Mouse (Mus musculus): ENCODE data around the gene Kpna4. TPM values are rescaled to one million over a fixed set of nuclear protein-coding genes. Genes with fewer than 3 reads are reported as not detected.
A peak's percentile ranks its signal among the peaks of the same experiment; 100 is the strongest.

The Kpna4 gene
- polyA plus RNA-seq (2015; fragmentation: Nextera tagmentation; extraction: Ambion mirVana): 27.0 and 28.7 TPM in 2 replicates

DNA sequence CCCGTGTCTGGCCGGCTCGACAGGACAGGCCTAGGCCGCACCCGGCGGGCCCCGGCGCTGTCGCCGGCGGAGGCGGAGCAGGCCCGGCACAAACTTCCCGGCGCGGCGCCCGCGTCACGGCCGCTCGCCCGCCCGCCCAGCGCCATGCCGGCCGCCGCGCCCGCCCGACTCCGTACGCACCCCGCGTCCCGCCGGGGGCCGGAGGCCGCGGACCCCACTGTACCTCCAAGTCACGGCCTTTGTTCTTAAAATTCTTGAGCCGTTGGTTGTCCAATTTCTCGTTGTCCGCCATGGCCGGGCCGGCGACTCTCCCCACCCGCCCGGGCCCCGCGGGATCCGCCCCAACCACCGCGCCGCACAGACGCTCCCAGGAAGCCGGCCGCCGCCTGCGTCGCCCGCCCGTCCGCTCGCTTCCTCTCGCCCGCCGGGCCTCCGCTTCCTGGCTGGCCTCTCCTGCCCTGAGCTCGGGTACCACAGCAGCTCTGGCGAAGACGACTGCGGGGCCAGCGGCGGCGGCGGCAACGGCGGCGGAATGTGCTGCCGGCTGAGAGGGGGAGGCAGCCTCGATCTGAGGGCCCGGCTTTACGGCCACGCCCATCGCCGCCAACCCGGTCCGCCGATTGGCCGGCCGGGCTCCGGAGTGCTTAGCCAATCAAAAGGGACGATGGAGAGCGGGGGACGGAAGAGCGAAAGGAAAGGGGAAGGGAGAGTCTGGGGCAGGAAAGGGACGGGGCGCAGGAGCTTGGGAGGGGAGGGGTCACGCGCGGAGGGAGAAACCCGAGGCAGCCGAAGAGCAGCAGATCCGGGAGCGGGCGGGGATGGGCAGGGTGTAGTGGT, at the start of gene Kpna4:
Kpna4 (minus strand) TSS at position 605 of the 837 bp plus-strand sequence.
- peak within 1 kb of the TSS; percentile 96 for H3K4me3 ChIP-seq (ENCODE audit: low read length)
- peaks cover 15% of the 10 kb centered on the region for H3K4me1 ChIP-seq (ENCODE audit: control insufficient read depth, insufficient read depth, low read depth, low read length)
- H3K27me3 ChIP-seq (replicated peaks; ENCODE audit: control insufficient read depth, insufficient read depth, low read length): no peaks in the 10 kb centered on the region
- under 1% methylated on average over 83 of the region's 107 CpGs for WGBS
- H3K36me3 ChIP-seq (ENCODE audit: control insufficient read depth, insufficient read depth, low read length): no peaks in the 10 kb centered on the region
- H3K9ac ChIP-seq (ENCODE audit: low read depth, low read length): peak within 1 kb of the TSS; percentile 99
- peak within 1 kb of the TSS; percentile 91 for H3K4me2 ChIP-seq (ENCODE audit: low read length)
- peak; percentile 98 for ATAC-seq
- no peaks in the 10 kb centered on the region for H3K9me3 ChIP-seq (ENCODE audit: control insufficient read depth, low read length)
- peak within 1 kb of the TSS; percentile 97 for H3K27ac ChIP-seq (ENCODE audit: low read depth, low read length)

DNA sequence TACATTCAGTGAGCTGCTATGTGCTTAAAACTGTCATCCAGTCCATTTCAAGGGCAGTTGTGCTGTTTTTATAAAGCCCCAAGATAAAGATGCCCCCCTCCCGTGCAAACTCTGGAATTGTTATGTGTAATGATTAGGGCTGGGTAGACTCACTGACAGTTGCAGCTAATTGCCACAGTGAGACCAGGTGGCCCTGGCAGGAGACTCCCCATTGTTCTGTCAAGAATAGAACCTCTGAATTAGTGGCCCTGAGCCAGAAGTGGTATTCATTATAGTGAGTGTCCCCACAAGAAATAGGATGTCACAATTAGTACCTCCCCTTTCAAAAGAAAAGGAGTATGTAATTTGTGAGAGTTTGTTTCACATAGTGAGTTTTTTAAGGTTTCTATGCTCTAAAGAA, 48.3 kb upstream of the Kpna4 start:
- 16% methylated on average over 1 of the region's 1 CpGs for WGBS
- H3K27ac ChIP-seq (ENCODE audit: low read depth, low read length): no peak overlapping the region
- no peaks in the 10 kb centered on the region for H3K9me3 ChIP-seq (ENCODE audit: control insufficient read depth, low read length)
- no peak overlapping the region for H3K4me3 ChIP-seq (ENCODE audit: low read length)
- peaks cover 8% of the 10 kb centered on the region for H3K4me1 ChIP-seq (ENCODE audit: control insufficient read depth, insufficient read depth, low read depth, low read length)
- H3K9ac ChIP-seq (ENCODE audit: low read depth, low read length): no peak overlapping the region
- no peak for ATAC-seq
- H3K36me3 ChIP-seq (ENCODE audit: control insufficient read depth, insufficient read depth, low read length): no peaks in the 10 kb centered on the region
- no peaks in the 10 kb centered on the region for H3K27me3 ChIP-seq (replicated peaks; ENCODE audit: control insufficient read depth, insufficient read depth, low read length)
- H3K4me2 ChIP-seq (ENCODE audit: low read length): no peak overlapping the region

DNA sequence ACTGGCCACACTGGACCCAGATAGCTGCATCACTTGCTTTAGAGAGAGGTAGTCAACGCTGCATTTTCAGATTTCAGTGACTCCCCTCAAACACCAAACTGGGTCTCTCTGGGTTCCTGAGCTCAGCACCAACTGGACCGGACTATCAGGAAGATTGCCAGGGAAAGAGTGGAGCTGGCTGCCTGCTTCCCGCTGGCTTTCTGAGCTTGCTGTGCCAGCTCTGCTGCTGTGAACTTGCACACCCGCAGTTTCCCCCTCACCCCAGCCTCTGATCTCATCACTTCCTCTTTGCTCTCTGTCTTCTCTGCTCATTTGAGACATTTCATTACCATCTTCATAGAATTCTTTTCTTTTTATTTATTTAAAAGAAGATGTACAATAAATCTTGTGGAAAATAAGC, 44.2 kb upstream of the Kpna4 start:
- no peaks in the 10 kb centered on the region for H3K36me3 ChIP-seq (ENCODE audit: control insufficient read depth, insufficient read depth, low read length)
- H3K27ac ChIP-seq (ENCODE audit: low read depth, low read length): no peak overlapping the region
- no peak overlapping the region for H3K4me2 ChIP-seq (ENCODE audit: low read length)
- no peaks in the 10 kb centered on the region for H3K4me1 ChIP-seq (ENCODE audit: control insufficient read depth, insufficient read depth, low read depth, low read length)
- no peak overlapping the region for H3K4me3 ChIP-seq (ENCODE audit: low read length)
- no peaks in the 10 kb centered on the region for H3K27me3 ChIP-seq (replicated peaks; ENCODE audit: control insufficient read depth, insufficient read depth, low read length)
- WGBS: 68% methylated on average over 4 of the region's 4 CpGs
- no peak overlapping the region for H3K9ac ChIP-seq (ENCODE audit: low read depth, low read length)
- no peak for ATAC-seq
- no peaks in the 10 kb centered on the region for H3K9me3 ChIP-seq (ENCODE audit: control insufficient read depth, low read length)

DNA sequence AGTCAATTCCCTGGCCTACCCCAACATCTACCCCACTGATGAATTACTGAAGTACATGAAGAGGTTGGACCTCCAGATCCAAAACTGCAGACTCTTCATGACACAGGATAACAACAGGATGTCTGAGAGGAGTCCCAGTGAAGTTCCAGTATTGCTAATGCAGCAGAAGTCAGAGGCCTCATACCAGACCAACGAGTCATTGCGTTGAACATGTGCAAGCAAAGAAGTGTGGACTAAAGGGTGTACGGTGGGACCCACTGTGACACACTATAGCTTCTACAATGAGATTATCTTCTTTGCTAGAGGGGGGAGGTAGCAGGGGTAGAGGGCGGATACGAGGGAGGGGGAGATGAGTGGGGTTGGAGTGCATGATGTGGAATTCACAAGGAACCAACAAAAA, 42.9 kb upstream of the Kpna4 start:
- 88% methylated on average over 5 of the region's 5 CpGs for WGBS
- H3K4me2 ChIP-seq (ENCODE audit: low read length): no peak overlapping the region

DNA sequence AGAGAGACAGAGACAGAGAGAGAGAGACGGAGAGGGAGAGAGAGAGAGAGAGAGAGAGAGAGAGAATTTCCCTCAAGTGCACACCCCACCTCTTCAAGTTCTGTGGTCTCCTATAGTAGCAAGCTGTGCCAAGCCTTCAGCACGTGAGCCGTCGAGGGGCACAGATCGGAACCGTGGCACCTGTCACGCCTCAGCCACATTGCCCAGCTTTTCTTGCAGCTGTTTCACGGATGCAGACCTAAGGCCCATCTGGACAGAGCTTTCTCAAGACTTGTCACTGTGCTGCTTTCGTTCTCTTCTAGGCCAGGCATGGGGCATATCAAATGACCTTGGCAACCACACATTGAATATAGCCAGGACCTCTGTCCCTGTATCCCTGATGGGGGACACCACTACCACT, 41.8 kb upstream of the Kpna4 start:
- Histone ChIP-seq H3K9me3 (ENCODE audit: control insufficient read depth, low read length) (no peaks in the 10 kb centered on the region), H3K9ac (ENCODE audit: low read depth, low read length) (no peak overlapping the region), H3K36me3 (ENCODE audit: control insufficient read depth, insufficient read depth, low read length) (no peaks in the 10 kb centered on the region), H3K4me3 (ENCODE audit: low read length) (no peak overlapping the region), H3K4me2 (ENCODE audit: low read length) (no peak overlapping the region), H3K27ac (ENCODE audit: low read depth, low read length) (no peak overlapping the region), H3K27me3 (replicated peaks; ENCODE audit: control insufficient read depth, insufficient read depth, low read length) (no peaks in the 10 kb centered on the region), H3K4me1 (ENCODE audit: control insufficient read depth, insufficient read depth, low read depth, low read length) (no peaks in the 10 kb centered on the region)
- WGBS: 77% methylated on average over 9 of the region's 9 CpGs
- no peak for ATAC-seq

More for the DNA sequence above, 42.9 kb upstream of the Kpna4 start:
- H3K27me3 ChIP-seq (replicated peaks; ENCODE audit: control insufficient read depth, insufficient read depth, low read length): no peaks in the 10 kb centered on the region
- no peak overlapping the region for H3K4me3 ChIP-seq (ENCODE audit: low read length)
- no peak overlapping the region for H3K9ac ChIP-seq (ENCODE audit: low read depth, low read length)
- H3K27ac ChIP-seq (ENCODE audit: low read depth, low read length): no peak overlapping the region
- H3K9me3 ChIP-seq (ENCODE audit: control insufficient read depth, low read length): no peaks in the 10 kb centered on the region
- ATAC-seq: no peak
- no peaks in the 10 kb centered on the region for H3K36me3 ChIP-seq (ENCODE audit: control insufficient read depth, insufficient read depth, low read length)
- no peaks in the 10 kb centered on the region for H3K4me1 ChIP-seq (ENCODE audit: control insufficient read depth, insufficient read depth, low read depth, low read length)

DNA sequence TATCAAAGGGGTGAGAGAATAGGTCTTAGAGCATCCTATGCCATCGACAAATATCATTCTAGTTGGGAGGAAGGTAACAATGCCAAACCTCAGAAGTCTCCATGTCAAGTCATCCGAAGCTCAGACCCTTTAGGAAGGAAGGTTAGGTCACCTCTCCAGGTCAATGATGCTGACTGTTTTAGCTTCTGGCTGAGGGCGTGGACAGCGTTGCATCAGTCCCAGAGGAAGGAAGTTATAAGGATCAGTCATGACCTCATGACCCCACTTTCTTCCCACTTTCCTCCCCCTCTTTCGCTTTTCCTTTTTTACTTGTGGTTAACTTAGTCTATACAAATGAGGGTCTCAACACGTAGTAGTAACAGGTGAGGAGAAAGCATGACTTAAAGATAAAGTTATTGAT, 36.1 kb upstream of the Kpna4 start:
- H3K4me1 ChIP-seq (ENCODE audit: control insufficient read depth, insufficient read depth, low read depth, low read length): no peaks in the 10 kb centered on the region
- WGBS: 86% methylated on average over 6 of the region's 6 CpGs
- H3K9me3 ChIP-seq (ENCODE audit: control insufficient read depth, low read length): no peaks in the 10 kb centered on the region

DNA sequence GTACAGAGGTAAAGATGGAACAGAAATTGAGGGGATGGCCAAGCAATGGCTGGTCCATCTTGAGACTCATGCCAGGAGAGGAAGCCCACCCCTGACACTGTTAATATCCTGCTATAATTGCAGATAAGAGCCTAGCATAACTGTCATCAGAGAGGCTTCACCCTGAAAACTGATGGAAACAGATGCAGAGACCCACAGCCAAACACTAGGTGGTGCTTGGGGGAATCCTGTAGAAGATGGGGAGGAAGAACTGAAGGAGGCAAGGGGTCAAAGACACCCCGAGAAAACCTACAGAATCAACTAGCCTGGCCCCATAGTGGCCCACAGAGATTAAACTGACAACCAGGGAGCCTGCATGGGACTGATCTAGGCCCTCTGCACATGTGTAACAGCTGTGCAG, 33.5 kb upstream of the Kpna4 start:
- H3K27me3 ChIP-seq (replicated peaks; ENCODE audit: control insufficient read depth, insufficient read depth, low read length): no peaks in the 10 kb centered on the region
- 57% methylated on average over 1 of the region's 1 CpGs for whole genome bisulfite sequencing

More for the DNA sequence above, 36.1 kb upstream of the Kpna4 start:
- no peaks in the 10 kb centered on the region for H3K27me3 ChIP-seq (replicated peaks; ENCODE audit: control insufficient read depth, insufficient read depth, low read length)
- ATAC-seq: no peak
- H3K4me2 ChIP-seq (ENCODE audit: low read length): no peak overlapping the region
- no peak overlapping the region for H3K4me3 ChIP-seq (ENCODE audit: low read length)
- H3K27ac ChIP-seq (ENCODE audit: low read depth, low read length): no peak overlapping the region
- H3K9ac ChIP-seq (ENCODE audit: low read depth, low read length): no peak overlapping the region
- no peaks in the 10 kb centered on the region for H3K36me3 ChIP-seq (ENCODE audit: control insufficient read depth, insufficient read depth, low read length)

DNA sequence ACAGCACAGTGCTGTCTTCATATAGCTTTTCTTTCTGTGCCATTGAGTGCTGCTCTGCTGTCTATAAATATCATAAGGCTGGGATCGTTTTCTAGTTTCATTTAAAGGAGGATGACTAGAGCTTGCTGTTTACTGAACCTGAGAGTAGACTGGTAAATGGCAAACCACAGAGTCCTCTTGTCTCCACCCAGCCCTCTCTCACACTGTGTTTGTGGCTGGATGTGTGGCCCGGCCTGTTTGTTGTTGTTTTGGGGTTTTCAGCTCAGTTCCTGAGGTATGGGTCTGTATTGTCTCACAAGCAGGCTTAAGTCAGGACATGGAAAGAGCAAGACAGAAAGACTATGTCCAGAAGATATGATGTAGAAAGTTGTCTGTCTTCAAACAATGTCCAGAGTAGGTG, 32.6 kb upstream of the Kpna4 start:
- no peak overlapping the region for H3K27ac ChIP-seq (ENCODE audit: low read depth, low read length)
- WGBS: 82% methylated on average over 2 of the region's 2 CpGs

More for the DNA sequence above, 33.5 kb upstream of the Kpna4 start:
- no peak for ATAC-seq
- Histone ChIP-seq H3K4me1 (ENCODE audit: control insufficient read depth, insufficient read depth, low read depth, low read length) (no peaks in the 10 kb centered on the region), H3K9ac (ENCODE audit: low read depth, low read length) (no peak overlapping the region), H3K36me3 (ENCODE audit: control insufficient read depth, insufficient read depth, low read length) (no peaks in the 10 kb centered on the region), H3K27ac (ENCODE audit: low read depth, low read length) (no peak overlapping the region), H3K9me3 (ENCODE audit: control insufficient read depth, low read length) (no peaks in the 10 kb centered on the region), H3K4me3 (ENCODE audit: low read length) (no peak overlapping the region), H3K4me2 (ENCODE audit: low read length) (no peak overlapping the region)

DNA sequence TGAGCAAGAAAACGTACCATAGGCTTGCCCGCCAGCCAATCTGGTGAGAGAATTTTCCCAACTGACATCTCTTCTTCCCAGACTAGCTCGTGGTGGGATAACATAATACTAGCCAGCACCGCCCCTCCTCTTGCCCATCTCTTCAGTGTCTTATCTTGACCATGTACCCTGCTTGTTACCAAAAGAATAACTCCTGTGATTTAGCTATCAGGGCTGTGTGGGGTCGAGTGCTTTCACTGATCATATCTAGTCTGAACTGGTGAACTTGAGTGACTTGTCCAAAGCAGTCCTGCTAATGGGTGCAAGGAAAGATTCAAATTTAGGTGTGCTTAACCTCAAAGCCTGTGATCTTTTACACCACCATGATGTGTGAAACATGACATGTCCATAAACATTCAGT, 31.0 kb upstream of the Kpna4 start:
- H3K4me3 ChIP-seq (ENCODE audit: low read length): no peak overlapping the region
- H3K9ac ChIP-seq (ENCODE audit: low read depth, low read length): no peak overlapping the region
- H3K9me3 ChIP-seq (ENCODE audit: control insufficient read depth, low read length): no peaks in the 10 kb centered on the region
- WGBS: 85% methylated on average over 5 of the region's 5 CpGs
- H3K4me1 ChIP-seq (ENCODE audit: control insufficient read depth, insufficient read depth, low read depth, low read length): no peaks in the 10 kb centered on the region
- H3K27me3 ChIP-seq (replicated peaks; ENCODE audit: control insufficient read depth, insufficient read depth, low read length): no peaks in the 10 kb centered on the region
- H3K27ac ChIP-seq (ENCODE audit: low read depth, low read length): no peak overlapping the region
- ATAC-seq: no peak
- H3K4me2 ChIP-seq (ENCODE audit: low read length): no peak overlapping the region
- no peaks in the 10 kb centered on the region for H3K36me3 ChIP-seq (ENCODE audit: control insufficient read depth, insufficient read depth, low read length)

More for the DNA sequence above, 32.6 kb upstream of the Kpna4 start:
- H3K4me3 ChIP-seq (ENCODE audit: low read length): no peak overlapping the region
- no peak overlapping the region for H3K9ac ChIP-seq (ENCODE audit: low read depth, low read length)
- no peaks in the 10 kb centered on the region for H3K9me3 ChIP-seq (ENCODE audit: control insufficient read depth, low read length)
- no peak for ATAC-seq
- H3K4me1 ChIP-seq (ENCODE audit: control insufficient read depth, insufficient read depth, low read depth, low read length): no peaks in the 10 kb centered on the region
- no peak overlapping the region for H3K4me2 ChIP-seq (ENCODE audit: low read length)
- H3K36me3 ChIP-seq (ENCODE audit: control insufficient read depth, insufficient read depth, low read length): no peaks in the 10 kb centered on the region
- H3K27me3 ChIP-seq (replicated peaks; ENCODE audit: control insufficient read depth, insufficient read depth, low read length): no peaks in the 10 kb centered on the region
